Mouse (Mus musculus) layer of hippocampus, adult 9-10 months (tissue): ENCODE results near the gene Chd1l.
A peak's percentile ranks its signal among the peaks of the same experiment; 100 is the strongest.

Experiments
- DNase-seq: peaks from one replicate; pipeline ENCODE4 v3.0.0; 2022; ENCODE audit warnings: low spot score

Gene Chd1l

DNA sequence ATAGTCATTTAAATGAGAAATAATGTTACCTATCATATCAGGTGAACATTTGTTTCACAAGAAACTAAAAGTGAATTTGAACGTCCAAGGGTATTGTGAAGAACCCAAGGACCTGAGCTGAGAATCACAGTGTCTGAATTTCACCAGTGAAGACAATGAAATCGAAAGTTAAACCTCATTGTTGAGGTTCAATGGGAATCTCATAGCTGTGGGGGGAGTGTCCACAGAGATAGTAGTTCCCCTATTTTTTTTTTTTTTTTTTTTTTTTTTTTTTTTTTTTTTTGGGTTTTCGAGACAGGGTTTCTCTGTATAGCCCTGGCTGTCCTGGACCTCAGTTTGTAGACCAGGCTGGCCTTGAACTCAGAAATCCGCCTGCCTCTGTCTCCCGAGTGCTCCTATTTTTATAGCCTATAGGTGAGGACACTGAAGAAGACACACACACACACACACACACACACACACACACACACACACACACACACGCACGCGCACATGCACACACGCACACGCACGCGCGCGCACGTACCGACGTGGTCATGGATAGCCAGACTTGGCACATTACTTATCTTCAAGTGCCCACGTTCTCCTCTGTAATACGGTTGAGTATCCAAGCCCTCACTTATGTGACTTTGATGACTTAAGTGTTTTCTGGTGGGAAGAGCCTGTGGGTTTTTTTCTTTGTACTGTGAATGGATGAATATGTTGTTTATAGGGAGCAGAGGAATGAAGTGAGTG, 7.3 kb upstream of the Chd1l start:
- no peak for DNase-seq

- DNase-seq, result no peak
Observed at GRCm38 (mm10) chr3:97615933-97616332, 5.9 kb upstream of the Chd1l start.

DNA sequence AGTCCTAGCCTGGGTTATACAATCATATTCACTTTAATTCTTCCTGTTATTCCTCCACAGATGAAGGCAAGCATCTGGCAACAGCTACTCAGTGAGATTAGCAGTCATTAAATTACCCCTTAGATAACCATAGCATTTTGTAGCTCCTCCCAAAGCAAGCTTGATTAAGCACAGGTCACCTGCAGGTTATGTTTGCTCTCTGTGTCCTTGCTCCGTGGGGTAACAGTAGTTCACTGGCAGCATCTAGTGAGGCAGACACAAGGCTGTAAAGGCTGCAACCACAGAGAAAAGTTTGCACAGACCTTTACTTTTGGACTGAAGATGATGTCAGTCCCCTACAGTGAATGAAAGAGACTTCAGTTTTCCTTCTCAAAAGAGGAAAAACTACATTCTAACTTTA, 5.2 kb upstream of the Chd1l start:
- DNase-seq, result no peak

- DNase-seq, result no peak
Observed at GRCm38 (mm10) chr3:97611021-97611420, 1.0 kb upstream of the Chd1l start.

DNA sequence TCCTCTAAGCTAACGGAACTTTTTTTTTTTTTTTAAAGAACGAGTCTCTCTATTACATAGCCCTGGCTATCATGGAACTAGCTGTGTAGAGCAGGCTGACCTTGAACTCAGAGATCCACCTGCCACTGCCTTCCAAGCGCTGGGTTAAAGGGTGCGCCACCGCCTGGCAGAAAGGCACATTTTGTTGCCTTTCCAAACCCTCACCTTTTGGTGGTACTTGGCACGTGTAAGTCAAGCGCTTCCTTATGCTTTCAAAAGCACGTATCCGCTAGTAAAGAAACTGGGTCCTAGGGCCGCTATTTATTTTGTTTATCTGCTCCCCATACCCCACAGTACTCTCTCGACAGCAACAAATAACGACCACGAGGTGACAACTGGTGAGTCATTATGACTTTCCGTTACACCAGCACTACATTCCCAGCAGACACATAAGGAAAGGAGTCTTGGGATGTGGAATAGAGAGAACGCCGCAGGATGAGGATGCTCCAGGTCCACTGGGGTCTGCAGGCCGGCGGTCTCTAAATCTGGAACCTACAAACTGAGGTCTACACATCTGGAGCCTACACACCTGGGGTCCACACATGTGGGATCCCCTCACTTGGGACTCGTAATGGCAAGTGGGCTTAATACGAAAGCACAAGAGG, 680 bp downstream of the Chd1l start:
- no peak for DNase-seq

- no peak for DNase-seq
Observed at GRCm38 (mm10) chr3:97600050-97600832, 9.8 kb downstream of the Chd1l start.

DNA sequence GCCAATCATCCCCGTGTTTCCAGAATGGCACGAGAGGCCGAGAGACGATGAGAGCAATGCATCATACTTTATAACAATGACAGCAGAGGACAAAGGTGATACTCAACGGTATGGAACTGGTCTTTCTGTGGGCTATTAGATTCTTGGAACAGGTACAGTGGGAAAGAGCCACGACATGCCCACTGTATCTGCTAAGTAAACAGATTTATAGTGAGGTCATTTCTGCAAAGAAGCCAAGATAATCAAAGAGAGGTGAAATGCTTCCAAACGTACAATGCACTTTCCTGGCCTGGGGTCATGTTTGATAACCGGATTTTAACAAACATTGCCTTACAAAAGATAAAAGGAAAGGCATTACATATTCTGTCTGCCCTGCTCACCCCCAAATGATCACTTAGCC, 13.2 kb downstream of the Chd1l start:
- DNase-seq, result no peak

GRCm38 (mm10) chr3:97595066-97595465, 14.9 kb downstream of the Chd1l start:
- no peak for DNase-seq

GRCm38 (mm10) chr3:97594140-97594539, 15.9 kb downstream of the Chd1l start:
- DNase-seq, result no peak

DNA sequence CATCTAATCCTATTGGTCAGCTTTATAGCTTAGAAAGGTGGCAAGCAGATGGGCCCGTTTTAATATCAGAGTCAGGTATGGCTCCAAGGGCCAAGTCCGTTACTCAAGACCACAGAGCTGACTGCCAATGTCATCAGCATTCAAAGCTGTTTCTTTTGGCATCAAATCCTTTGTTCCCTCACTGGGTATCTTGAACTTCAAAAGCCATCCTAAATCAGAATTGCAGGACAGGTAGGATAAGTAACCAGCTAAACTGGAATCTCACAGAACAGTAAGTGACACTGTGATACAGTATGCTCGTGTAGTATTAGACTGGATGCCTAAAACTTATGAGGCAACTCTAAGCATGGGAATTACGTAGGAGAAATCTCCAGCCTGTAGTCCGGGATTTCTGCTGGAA, 16.9 kb downstream of the Chd1l start:
- no peak for DNase-seq

- DNase-seq, result no peak
Observed at GRCm38 (mm10) chr3:97590699-97591098, 19.3 kb downstream of the Chd1l start.

DNA sequence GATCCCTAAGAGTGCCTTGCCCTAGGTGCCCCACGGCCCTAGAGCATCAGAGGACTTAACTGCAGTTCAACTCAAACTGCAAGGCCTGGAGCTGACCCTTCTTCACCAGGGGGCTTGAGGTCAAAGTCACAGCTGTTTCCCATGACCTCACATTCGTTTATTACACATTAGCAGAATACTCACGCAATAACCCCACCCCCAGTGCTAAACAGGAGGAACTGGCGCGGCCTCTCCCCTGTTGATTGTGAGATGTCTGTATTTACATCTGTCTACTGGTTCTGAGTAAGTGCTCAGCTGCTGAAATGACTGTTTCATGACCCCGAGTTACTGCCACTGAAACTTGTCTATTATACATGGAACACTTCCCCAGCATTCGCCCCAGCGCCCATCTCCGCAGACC, 22.3 kb downstream of the Chd1l start:
- DNase-seq, result no peak

DNA sequence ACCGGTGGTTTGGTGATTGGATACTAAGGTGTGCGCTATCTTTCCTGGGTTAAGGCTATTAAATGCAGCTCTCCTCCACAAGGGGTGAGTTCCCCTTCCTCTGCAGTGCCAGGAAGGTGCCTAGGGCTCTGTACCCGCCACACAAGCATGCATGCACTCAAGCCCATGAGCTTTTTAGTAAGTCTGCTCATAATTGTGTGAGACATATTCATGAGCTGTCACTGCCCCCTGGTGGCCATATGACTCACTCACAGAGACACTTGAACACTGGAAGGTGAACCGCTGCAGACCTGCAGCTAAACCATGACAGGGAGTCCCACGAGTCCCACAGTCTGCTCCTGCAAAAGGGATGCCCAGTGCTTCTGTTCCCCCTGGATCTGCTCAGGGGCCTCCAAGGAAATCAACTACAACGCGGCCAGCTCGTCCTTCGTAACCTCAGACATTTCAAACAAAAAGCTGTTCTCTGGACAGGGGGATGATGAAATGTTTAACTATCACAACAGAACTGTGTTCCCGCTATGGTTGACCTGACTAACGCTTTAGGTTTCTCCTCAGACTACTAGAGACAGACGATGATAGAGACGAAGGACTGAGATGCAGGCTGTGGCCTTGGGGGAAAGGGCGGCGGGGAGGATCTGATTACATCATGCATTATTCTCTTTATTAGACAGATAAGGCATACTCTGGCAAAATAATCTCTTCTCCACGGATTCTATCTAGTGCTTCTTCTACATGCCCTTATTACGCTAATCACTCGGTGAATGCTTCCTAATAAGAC, 24.4 kb downstream of the Chd1l start:
- DNase-seq, result peak; percentile 82

DNA sequence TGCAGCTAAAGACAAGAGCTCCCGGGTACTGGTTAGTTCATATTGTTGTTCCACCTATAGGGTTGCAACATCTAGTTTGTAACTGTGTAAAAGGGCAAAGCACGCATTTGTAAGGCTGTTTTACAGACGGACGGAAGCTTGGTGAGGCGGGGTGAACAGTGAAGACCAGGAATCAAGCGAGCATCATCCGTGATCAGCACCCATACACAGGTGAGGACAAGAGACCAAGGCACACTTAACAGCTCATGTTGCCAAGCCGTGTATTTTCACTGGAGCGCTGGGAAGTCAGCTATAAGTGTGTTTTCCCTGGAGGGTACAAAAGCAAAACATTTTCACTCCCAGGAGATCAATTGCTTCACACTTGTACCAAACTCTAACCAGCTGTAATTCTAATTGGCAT, 36.2 kb downstream of the Chd1l start:
- no peak for DNase-seq

DNA sequence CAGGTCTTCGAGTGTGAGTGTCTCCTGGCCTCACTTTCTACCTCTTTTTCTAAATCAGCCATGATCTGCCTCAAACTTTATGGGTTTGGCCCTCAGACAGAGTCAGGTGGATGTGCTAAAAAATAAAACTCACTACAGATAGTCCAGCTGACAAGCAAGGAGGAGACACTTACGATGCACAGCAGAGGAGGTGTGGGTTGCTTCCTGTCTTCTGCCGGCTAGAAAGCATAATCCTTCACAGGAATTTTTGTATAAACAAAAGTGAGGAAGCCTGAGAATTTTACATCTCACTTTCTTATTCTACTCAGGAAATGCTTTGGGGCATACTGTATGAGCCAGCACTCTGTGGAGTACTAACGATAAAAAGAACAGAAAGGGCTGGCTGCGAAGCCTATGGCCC, 45.4 kb downstream of the Chd1l start:
- no peak for DNase-seq

- DNase-seq, result no peak
Observed at GRCm38 (mm10) chr3:97558554-97558953, 51.4 kb downstream of the Chd1l start.

DNA sequence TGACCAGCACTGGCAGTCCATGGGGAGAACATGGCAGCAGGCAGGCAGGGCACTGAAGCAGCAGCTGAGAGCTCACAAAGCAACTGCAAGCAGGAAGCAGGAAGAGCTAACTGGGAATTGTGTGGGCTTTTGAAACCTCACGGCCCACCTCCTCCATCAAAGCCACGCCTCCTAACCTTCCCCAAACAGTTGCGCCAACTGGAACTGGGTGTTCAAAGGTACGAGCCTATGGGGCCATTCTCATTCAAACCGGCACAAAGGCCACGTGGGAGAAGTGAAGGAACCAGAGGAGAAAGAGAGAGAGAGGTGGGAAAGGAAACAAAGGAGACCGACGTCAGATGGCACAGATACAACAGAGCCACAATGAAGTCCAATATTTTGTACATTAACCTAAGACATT, 63.8 kb downstream of the Chd1l start:
- DNase-seq, result no peak

GRCm38 (mm10) chr3:97540171-97540570, 69.8 kb downstream of the Chd1l start:
- no peak for DNase-seq

- no peak for DNase-seq
Observed at GRCm38 (mm10) chr3:97538634-97539033, 71.4 kb downstream of the Chd1l start.

- DNase-seq, result no peak
Observed at GRCm38 (mm10) chr3:97537006-97537405, 73.0 kb downstream of the Chd1l start.

DNA sequence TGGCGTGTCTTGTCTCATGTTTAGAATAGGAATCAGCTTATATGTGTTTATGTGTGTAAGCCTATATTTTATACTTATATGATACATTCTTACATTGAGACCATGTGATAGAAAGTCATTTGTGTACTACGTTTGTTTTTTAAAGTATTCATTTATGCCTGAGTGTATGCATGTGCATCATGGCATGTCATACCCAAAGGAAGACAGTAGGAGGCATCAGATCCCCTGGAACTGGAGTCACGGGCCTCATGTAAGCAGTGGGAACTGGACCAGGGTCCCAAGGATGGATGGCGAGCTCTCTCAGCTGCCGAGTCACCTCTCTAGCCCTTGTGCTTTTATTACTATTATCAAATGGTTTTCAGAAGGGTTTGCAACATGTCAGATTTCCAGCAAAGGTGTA, 74.3 kb downstream of the Chd1l start:
- no peak for DNase-seq

GRCm38 (mm10) chr3:97525458-97525857, 84.5 kb downstream of the Chd1l start:
- DNase-seq, result no peak
